Mouse (Mus musculus): ENCODE data around the gene Rpl19.

DNA sequence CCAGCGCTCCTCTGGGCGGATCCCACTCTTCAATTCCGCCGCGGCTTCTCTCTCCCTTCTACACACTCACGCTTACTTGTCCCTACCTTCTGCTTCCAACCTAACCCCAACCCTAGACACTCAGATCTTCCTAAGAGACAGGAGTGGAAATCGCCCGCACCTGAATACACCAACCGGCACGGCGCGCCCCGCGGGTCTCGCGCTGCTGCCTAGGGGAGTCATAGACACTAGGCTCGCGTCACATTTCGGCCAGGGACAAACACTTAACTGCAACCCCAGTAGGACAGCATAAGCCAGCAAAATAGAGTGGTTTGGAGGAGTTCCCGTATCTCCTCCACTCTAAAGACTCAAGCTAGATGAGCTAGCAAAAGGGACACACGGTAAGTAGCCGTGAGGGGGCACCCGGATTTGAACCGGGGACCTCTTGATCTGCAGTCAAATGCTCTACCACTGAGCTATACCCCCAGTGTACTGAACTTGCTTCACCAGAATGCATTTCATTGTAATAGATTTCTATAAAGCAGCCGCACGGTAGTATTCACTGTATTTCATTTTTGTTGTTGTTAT, 37.9 kb upstream of the Rpl19 start:
- TF ChIP-seq CTCF (IDR thresholded peaks at IDR 0.05; ENCODE audit: extremely low read depth, insufficient read depth, low read length) = no peak
- no peak for TF ChIP-seq POLR2A (IDR thresholded peaks at IDR 0.05; ENCODE audit: extremely low read depth, insufficient read depth, low read length)
